Comparison of ENCODE assay signal across 8 mouse cellular contexts in genomic region chr2:25054221-25055067, GRCm38 (mm10). TPM values are rescaled to one million over a fixed set of nuclear protein-coding genes. Genes with fewer than 3 reads are reported as not detected.
A peak's percentile ranks its signal among the peaks of the same experiment; 100 is the strongest.
DNase-seq lines count a peak whose midpoint lies in the region; ATAC-seq and TF ChIP-seq lines count a peak whose summit lies in the region.

Nsmf (plus strand) TSS chr2:25054355.

- no peak within 1 kb of the TSS for H3K27ac ChIP-seq in cerebellum, adult 2 months (ENCODE audit: insufficient read depth, low read length)
- H3K27ac ChIP-seq in lung, embryonic 16.5 days (ENCODE audit: low read length), result no peak within 1 kb of the TSS

- peaks cover 22% of the 10 kb centered on the region for H3K4me1 ChIP-seq in G1E (ENCODE audit: insufficient read depth, low read depth, low read length)
- peaks cover 12% of the 10 kb centered on the region; the same call in 1 of the 2 replicates for H3K4me1 ChIP-seq in cerebellum, adult 2 months (ENCODE audit: control insufficient read depth, insufficient read depth, low read length)
- peaks cover 10% of the 10 kb centered on the region for H3K4me1 ChIP-seq in lung, embryonic 16.5 days (replicated peaks; ENCODE audit: control insufficient read depth, insufficient read depth, low read length)

- H3K9ac ChIP-seq in lung, embryonic 16.5 days (ENCODE audit: low read length), result peak within 1 kb of the TSS; percentile 83

- peaks cover 85% of the 10 kb centered on the region for H3K36me3 ChIP-seq in G1E (replicated peaks)
- no peaks in the 10 kb centered on the region; the same call in 1 of the 2 replicates for H3K36me3 ChIP-seq in lung, embryonic 16.5 days (ENCODE audit: control insufficient read depth, insufficient read depth, low read length)

- WGBS in cerebellum, adult 2 months, result 2% methylated on average over 47 of the region's 47 CpGs
- 5% methylated on average over 44 of the region's 47 CpGs for WGBS in lung, embryonic 16.5 days

- TF ChIP-seq POLR2A in cerebellum, adult 2 months (IDR thresholded peaks at IDR 0.05; ENCODE audit: borderline replicate concordance, insufficient read depth, low read length), result peak; percentile 43; the same call in 1 of the 2 replicates

- H3K27me3 ChIP-seq in G1E (ENCODE audit: insufficient read depth, low read length), result no peaks in the 10 kb centered on the region; the same call in 1 of the 2 replicates
- 0 out of 2 replicates have a peak, but pooled peaks cover 1% of the 10 kb centered on the region for H3K27me3 ChIP-seq in cerebellum, adult 2 months (ENCODE audit: control insufficient read depth, insufficient read depth, low read length)
- H3K27me3 ChIP-seq in lung, embryonic 16.5 days (ENCODE audit: control insufficient read depth, insufficient read depth, low read depth, low read length), result no peaks in the 10 kb centered on the region

- H3K4me2 ChIP-seq in lung, embryonic 16.5 days (ENCODE audit: low read depth, low read length), result peak within 1 kb of the TSS; percentile 87

- no peaks in the 10 kb centered on the region for H3K9me3 ChIP-seq in G1E (replicated peaks)
- no peaks in the 10 kb centered on the region for H3K9me3 ChIP-seq in lung, embryonic 16.5 days (ENCODE audit: control insufficient read depth, low read length)

- DNase-seq in G1E (ENCODE audit: low spot score), result peak; percentile 85
- DNase-seq in cerebellum, adult 2 months, result peak; percentile 83 to 87
- DNase-seq in forelimb bud, embryonic 11.5 days (ENCODE audit: low read depth, low spot score), result peak; percentile 70
- peak; percentile 67 for DNase-seq in layer of hippocampus, adult 9-10 months (ENCODE audit: low spot score)
- peak; percentile 78 for DNase-seq in ovary, postnatal 10 days (ENCODE audit: low spot score)
- DNase-seq in thymus, postnatal 10 days (ENCODE audit: low spot score in 2 of 2), result peak; percentile 26 to 65

- no peak for TF ChIP-seq CTCF in G1E (IDR thresholded peaks at IDR 0.05; ENCODE audit: low read depth, low read length)
- no peak for TF ChIP-seq CTCF in cerebellum, adult 2 months (IDR thresholded peaks at IDR 0.05; ENCODE audit: borderline replicate concordance, insufficient read depth, low read depth, low read length)

- peak; percentile 81 for ATAC-seq in G1E (ENCODE audit: extremely low read depth, insufficient number of reproducible peaks, low FRiP score, poor library complexity, severe bottlenecking)
- peak; percentile 76 to 80 for ATAC-seq in hematopoietic stem cell, adult 5-6 weeks (replicated peaks in 1 of 2; ENCODE audit: insufficient read depth in 1 of 2, low FRiP score in 2 of 2, low TSS enrichment in 1 of 2, low read depth in 1 of 2, poor library complexity in 2 of 2, severe bottlenecking in 2 of 2)
- ATAC-seq in lung, embryonic 16.5 days (ENCODE audit: low read depth), result peak; percentile 96

- peak within 1 kb of the TSS; percentile 77 for H3K4me3 ChIP-seq in G1E (ENCODE audit: low read depth, low read length)
- peak within 1 kb of the TSS; percentile 69 for H3K4me3 ChIP-seq in cerebellum, adult 2 months (replicated peaks; ENCODE audit: insufficient read depth, low read depth, low read length)
- peak within 1 kb of the TSS; percentile 87 for H3K4me3 ChIP-seq in lung, embryonic 16.5 days (ENCODE audit: low read length)

RNA-seq across cellular contexts. Expression of gene Nsmf, which starts in this region (rescaled TPM):
- total RNA-seq in G1E (2014; fragmentation: Nextera tagmentation) (28.5 and 36.4 TPM in 2 replicates), G1E (2017) (30.6 and 30.9 TPM in 2 replicates)
- polyA plus RNA-seq in G1E (2012), result 29.5 and 29.7 TPM in 2 replicates
- 203 and 244 TPM in 2 replicates for polyA plus RNA-seq in cerebellum, adult 2 months (2012; rRNA removed)
- total RNA-seq in hematopoietic stem cell, adult 5-6 weeks (2017), result 16.0 and 28.9 TPM in 2 replicates
- polyA plus RNA-seq in lung, embryonic 16.5 days (2015; fragmentation: Nextera tagmentation; extraction: Ambion mirVana), result 71.7 and 72.3 TPM in 2 replicates
